Mouse (Mus musculus): ENCODE data around the gene Mtrr.

Gene Mtrr

DNA sequence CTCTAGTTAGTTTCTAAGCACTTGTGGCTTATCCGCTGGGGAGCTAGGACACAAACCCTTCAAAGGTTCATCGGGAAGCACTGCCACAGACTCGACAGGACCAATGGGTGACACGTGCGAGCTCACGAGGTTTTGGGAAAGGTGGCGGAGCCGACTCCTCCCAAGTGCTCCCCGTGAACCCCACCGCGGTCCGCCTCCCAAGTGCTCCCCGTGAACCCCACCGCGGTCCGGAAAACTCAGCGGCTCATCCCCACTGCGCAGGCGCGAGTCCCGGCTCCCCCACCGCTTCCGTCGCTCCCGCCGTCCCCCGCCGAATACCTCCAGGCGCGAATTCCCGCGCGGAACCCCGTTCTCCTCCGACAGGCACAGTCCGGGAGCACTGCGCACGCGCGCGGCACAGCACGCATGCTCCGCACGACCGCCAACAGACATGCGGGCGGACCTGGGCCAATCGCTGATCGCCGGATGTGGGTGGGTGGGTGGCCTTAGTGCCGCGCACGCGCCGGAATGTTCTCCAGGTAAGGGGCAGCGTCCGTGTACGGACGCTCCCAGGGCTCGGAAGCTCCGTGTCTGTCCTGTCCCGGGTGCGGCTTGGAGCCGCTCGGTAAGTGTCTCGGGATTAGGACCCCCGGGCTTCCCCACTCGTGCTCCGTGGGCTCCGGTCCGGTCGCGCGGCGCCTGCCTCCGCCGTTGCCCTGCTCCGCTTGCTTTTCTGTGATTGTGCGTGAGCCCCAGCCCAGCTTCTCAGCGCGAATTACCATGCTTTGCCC, at the start of gene Mtrr, which contains the start of gene Fastkd3:
TSS of gene Mtrr (minus strand) at position 403 of the 770 bp plus-strand sequence.
TSS of gene Fastkd3 (plus strand) at position 488 of the 770 bp plus-strand sequence.
- CTCF ChIA-PET = no interaction called here

DNA sequence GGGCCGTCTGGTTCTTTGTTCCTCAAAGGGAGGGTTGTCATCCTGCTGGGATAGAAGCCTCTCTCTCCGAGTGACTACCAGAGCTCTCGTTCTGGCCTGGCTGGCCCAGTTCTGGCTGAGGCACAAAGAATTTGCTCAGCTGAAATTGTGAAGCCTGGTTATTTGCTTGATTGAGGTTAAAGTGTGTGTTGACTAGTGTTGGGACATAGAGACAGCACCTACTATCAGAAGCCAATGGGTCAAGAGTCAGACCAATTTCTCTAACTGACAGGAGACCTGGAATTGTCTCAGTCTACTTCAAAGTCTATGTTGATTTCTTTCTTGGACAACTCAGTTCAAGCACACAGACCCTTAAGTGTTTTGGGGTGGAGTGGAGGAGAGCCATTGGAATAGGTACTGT, 45.1 kb upstream of the Mtrr start:
- CTCF ChIA-PET = no interaction called here

GRCm38 (mm10) chr13:68622792-68623191, 40.8 kb upstream of the Mtrr start:
- CTCF ChIA-PET = no interaction called here

GRCm38 (mm10) chr13:68607652-68608405, 25.9 kb upstream of the Mtrr start:
- CTCF ChIA-PET = interaction anchor here (0.7 kb wide), 1 partner anchor 937 kb away, joined by 7 read pairs; no protein-coding TSS in a partner anchor

- CTCF ChIA-PET = no interaction called here
These were observed 23.8 kb upstream of the Mtrr start for GRCm38 (mm10) chr13:68605689-68606126.

GRCm38 (mm10) chr13:68603085-68603484, 21.1 kb upstream of the Mtrr start:
- CTCF ChIA-PET = no interaction called here

GRCm38 (mm10) chr13:68601184-68601583, 19.2 kb upstream of the Mtrr start:
- CTCF ChIA-PET = no interaction called here

GRCm38 (mm10) chr13:68598953-68599352, 17.0 kb upstream of the Mtrr start:
- CTCF ChIA-PET = no interaction called here

DNA sequence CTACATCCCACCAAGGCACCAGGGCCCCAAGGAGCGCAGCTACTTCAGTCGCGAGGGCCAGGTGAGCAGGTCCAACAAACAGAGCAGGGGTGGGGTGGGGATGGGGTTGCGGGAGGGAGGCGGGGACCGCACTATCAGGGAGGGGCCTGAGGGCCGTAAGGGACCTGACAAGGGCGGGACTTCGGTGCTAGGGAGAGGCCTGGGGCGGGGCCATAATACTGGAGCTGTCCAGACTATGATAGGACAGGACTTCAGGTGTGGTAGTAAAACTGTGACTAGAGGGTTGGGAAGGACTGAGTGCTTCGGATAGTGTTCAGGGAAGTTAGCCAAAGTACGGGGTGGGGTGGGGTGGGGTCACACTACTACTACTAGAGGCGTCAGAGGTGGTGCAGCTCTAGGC, 15.7 kb upstream of the Mtrr start:
- CTCF ChIA-PET = interaction anchor here (0.6 kb wide), 1 partner anchor 52 kb away, joined by 8 read pairs; no protein-coding TSS in a partner anchor

DNA sequence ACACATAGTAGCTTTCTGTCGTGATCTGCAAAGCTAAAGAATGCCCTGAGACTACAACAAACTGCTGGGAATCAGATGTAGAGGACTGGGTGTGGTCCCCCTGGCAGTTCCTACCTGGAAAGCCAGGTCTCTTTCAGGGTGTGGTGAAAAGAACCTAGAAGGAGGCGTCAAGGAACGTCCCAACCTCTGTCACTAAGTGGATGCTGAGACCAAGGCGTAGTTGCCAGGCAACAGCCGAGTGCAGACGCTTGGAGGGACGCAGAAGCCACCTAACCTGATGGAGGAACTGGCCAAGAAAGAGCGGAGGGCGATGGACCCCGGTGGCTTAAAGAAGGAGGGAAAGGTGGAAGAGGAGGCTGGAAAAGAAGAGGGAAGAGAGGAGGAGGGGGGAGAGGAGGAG, 15.2 kb upstream of the Mtrr start, which contains the start of gene 1700001L19Rik:
TSS of gene 1700001L19Rik (plus strand) at position 223 of the 400 bp plus-strand sequence.
- CTCF ChIA-PET = interaction anchor here (0.6 kb wide), 1 partner anchor 52 kb away, joined by 8 read pairs; no protein-coding TSS in a partner anchor

- CTCF ChIA-PET = no interaction called here
These were observed 11.8 kb upstream of the Mtrr start for GRCm38 (mm10) chr13:68593797-68594196.

DNA sequence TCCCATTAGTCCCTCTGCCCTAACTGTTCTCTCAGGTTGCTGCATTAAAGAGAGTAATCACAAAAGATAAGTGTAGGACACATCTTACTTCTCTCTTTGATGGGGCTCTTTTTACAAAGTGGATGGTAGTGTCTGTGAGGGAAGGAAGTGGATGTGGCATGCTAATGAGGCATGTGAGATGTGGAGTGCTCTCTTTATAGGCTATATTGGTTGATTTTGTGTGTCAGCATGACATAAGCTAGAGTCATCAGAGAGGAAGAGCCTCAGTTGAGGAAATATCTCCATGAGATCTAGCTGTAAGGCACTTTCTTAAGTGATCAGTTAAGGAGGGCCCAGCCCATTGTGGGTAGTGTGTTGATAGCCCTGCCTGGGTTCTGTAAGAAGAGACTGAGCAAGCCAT, 6.4 kb upstream of the Mtrr start:
- CTCF ChIA-PET = no interaction called here

GRCm38 (mm10) chr13:68585441-68585840, 3.5 kb upstream of the Mtrr start:
- CTCF ChIA-PET = no interaction called here

DNA sequence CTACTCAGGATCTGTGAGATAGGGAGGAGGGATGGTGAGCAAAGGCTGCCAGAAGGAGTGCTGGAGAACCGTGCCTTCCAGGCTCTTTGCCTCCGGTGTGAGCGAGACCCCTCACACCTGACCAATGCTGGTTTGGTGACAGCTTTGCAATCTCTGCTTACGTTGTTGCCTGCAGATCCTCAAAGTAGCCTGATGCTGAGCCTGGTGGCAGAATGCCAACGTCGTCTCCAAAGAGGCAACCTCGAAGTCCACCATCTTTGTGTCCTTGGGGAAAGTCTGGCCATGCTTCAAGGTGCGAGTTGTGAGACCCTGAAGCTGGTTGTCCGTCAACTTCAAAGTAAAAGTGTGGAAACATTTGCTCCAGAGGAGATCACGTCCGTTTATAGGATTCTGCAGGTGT, 2.0 kb upstream of the Mtrr start:
- CTCF ChIA-PET = no interaction called here

DNA sequence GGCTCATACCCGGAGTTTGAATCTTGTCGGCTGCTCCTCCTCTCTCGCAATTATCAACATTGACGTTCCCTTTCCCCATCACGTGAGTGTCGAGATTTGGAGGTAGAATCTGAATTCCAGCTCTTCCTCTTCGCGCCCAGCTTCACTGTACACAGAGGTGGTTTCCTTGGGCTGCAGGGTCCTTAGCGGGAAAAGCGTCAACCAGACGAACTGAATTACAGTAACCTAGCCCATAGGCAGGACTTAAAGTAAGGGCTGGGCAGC, 500 bp upstream of the Mtrr start:
- CTCF ChIA-PET = no interaction called here

DNA sequence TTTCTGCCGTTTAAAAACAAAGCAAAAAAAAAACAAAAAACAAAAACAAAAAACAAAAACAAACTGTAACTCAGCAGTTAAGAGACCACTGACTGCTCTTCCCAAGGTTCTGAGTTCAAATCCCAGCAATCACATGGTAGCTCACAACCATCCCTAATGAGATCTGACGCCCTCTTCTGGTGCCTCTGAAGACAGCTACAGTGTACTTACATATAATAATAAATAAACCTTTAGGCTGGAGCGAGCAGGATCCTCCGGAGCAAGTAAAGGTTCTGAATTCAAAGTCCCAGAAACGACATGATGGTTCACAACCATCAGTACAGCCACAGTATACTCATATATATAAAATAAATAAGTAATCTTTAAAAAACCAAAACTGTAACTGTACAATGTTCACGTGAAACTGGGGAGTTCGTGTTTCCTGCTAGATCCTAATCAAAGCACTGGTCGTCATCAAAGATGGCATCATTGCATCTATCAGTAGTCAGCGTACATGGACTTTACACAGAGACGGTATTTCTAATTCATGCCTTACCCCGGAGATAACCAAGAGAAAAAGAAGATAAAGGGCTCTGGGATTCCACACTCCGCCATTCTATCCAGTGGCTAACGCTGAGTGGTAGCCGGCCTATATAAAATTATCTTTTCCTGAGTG, 736 bp downstream of the Mtrr start:
- CTCF ChIA-PET = interaction anchor here (0.7 kb wide), 1 partner anchor 907 kb away, joined by 3 read pairs; no protein-coding TSS in a partner anchor

DNA sequence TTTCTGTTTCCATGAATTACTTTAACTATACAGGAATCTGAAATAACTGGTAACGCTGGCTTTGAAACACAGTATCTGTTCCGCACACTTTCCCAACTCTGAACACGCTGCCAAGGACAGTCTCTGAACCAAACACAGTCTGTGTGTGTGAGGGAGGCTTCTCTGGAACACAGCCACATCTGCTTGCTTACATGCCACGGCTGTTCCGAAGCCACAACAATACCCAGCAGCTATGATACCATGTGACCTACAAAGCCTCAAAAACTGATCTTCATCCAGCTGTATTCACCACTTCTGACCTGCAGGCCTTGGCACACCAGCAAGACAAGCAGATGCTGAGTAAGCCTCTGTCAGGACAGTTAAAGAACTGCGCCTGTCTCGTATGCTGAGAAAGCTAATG, 4.0 kb downstream of the Mtrr start:
- CTCF ChIA-PET = no interaction called here

DNA sequence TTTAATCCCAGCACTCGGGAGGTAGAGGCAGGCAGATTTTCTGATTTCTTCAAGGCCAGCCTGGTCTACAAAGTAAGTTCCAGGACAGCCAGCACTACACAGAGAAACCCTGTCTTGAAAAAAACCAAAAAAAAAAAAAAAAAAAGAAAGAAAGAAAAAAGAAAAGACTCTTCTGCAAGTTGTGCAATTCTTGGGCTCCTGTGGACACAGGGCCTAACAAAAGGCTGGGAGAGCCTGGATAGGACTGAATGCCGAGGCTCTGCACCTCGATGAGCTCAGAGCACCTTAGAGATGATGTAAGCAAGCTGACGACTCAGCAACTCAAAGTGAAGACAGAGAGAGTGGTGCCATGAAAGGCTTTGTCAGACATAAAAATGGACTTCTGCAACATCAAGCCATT, 7.6 kb downstream of the Mtrr start:
- CTCF ChIA-PET = no interaction called here

DNA sequence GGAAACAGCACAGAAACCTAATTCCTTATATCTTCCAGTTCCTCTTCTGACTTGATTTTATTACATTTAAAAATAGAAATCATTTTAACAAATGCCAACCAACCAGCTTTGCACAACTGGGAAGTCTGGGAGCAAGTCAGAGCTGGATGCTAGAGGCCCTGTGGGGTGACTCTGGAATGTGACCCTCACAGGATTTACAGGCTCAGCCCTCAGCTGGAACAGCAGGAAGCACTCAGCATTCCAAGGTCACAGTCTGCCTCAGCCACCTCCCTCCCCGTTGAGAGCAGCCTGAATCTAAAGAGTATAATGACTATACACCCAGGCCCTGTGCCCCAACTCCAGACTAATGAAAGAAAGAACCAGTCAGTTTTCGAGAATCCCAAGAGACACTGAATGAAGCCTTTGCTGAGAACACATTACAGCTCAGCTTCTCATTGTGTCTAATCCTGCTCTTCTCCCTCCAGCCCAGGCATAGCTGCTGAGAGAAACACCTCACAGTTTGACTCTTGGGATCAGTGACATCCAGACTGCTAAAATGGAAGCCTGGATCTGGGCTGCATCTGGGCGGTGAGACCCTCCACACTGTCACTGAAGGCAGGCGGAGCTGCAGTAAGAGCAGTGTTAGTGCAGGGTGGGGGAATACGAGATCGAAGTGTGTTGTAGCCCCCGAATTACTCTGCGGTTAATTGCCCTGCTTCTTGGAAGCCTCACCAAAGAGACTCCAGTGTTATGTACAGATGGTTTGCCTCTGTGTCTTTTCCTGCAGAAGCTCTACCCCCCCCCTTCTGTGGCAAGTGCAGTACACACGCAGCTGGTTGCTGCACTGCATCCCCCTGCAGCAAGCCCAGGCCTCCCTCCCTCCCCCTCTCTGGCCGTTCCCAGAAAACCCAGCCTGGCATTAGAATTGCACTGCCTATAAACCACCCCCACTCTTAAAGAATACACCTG, 8.7 kb downstream of the Mtrr start:
- CTCF ChIA-PET = no interaction called here

- CTCF ChIA-PET = no interaction called here
These were observed 9.7 kb downstream of the Mtrr start for GRCm38 (mm10) chr13:68572247-68572646.

DNA sequence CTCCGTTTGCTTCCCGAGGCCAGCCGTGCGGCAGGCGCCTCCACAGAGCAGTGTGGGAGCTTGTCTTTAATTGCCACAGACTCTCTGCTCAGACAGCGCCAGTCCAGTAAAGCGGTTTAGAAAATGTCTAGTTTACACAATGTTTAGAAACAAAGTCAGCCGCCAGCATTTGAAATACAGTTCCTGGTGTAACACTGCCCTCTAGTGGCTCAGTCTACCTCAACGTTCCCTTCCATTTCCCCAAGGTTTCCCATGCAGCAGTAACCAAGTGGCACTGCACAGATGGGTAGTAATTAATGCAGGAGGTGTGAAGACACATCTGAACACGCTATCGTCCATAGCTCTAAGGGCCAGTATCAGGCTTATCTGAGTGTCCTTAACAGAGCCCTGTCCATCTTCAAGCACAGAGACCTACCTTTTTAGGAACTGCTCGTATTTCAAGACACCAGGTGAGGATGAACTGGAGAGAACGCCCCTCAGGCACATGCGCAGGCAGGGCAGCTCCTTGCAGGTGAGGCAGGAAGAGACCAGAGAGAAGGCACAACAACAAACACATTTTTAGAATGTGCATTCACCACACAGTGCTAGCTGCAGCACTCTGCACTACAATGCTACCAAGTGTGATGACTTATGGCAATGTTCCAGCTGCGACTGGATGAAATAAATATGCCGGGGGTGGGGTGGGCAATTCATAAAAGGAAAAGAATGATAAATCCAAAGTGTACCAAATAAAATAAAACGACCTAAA, 12.2 kb downstream of the Mtrr start:
- CTCF ChIA-PET = no interaction called here
